Mouse (Mus musculus): ENCODE measurements around the gene Reep1. TPM values are rescaled to one million over a fixed set of nuclear protein-coding genes. Genes with fewer than 3 reads are reported as not detected.
"Not testable (repeated sequence)": the region's sequence is repeated elsewhere in the genome, so short reads cannot be mapped to it uniquely, and the experiment has no call there.

Reep1 gene
- polyA plus RNA-seq, 1 experiment from 2014 or later, result 21.9 TPM

DNA sequence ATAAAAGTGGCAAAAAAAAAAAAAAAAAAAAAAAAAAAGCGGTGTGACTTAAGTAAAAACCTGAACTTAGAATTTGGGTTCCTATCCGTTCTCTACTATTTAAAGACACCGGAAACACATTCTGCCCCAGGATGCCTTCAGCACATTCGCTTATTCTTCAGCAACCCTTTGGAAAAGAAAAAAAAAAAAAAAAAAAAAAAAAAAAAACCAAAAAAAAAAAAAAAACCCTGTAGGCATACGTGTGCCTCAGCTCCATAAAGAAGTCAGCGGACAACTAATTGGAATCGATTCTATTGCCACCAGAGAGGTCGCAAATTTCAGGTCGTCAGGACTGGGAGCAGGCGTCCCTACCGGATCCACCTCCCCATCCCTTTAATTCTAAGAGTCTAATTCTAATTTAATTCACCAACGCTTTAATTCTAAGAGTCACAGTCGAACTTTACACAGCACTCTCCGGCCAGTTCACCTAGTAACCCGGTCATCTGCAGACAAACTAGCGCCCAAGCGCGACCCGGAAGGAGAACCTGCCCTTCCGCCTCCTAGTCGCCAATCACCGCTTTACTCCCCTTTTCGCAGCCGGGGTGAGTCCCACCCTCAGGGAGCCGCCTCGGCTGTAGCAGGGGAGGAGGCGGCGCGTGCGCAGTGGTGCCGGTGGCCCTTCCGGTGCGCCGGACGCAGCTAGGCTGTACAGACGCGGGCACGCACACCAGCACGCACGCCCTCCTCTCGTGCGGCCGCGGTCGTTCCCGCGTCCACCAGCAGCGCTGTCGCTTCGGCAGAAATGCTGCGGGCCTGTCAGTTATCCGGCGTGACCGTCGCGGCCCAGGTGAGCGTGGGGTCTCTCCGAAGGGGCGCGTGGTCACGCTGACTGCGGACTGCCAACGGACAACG lies 123.6 kb downstream of the Reep1 start, which contains the start of gene Immt:
Gene Immt, plus strand, starts transcription at position 642 of the 891 bp plus-strand sequence.
- 0% methylated on average over 64 of the region's 64 CpGs for WGBS
- peak; percentile 97 for DNase-seq (ENCODE audit: extremely low spot score, low spot score)
- peaks cover 15% of the 10 kb centered on the region for H3K4me1 ChIP-seq

DNA sequence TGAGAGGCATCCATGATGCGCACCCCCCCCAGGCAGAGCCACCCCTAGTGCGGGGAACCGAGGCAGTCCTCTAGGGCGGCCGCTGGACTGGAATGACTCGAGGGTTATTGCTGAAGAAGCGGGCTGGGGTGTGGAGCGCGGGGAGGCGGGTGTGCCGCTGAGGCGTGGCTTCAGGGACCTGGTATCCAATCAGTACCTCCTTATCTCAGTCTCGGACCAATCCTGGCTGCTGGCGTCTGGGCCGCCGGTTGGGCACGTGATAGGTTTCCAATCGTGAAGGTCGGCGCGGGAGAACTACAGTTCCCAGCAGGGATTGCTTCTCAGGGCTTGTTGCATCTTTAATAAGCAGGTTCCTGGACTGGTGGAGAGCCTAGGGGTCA lies 124.2 kb downstream of the Reep1 start:
- DNase-seq (ENCODE audit: extremely low spot score, low spot score), result peak; percentile 95
- under 1% methylated on average over 21 of the region's 21 CpGs for WGBS
- H3K9me3 ChIP-seq, result no peaks in the 10 kb centered on the region
- peaks cover 15% of the 10 kb centered on the region for H3K4me1 ChIP-seq
- peak overlapping the region; percentile 96 for H3K4me3 ChIP-seq
- no peaks in the 10 kb centered on the region for H3K27me3 ChIP-seq (ENCODE audit: poor library complexity, severe bottlenecking)
- peaks cover 31% of the 10 kb centered on the region for H3K36me3 ChIP-seq (replicated peaks)
- peak overlapping the region; percentile 95 for H3K27ac ChIP-seq

More for the DNA sequence above, 123.6 kb downstream of the Reep1 start, which contains the start of gene Immt:
- Histone ChIP-seq H3K36me3 (replicated peaks) (peaks cover 25% of the 10 kb centered on the region), H3K27me3 (ENCODE audit: poor library complexity, severe bottlenecking) (no peaks in the 10 kb centered on the region), H3K4me3 (peak within 1 kb of the TSS; percentile 96), H3K9me3 (no peaks in the 10 kb centered on the region), H3K27ac (peak within 1 kb of the TSS; percentile 95)

DNA sequence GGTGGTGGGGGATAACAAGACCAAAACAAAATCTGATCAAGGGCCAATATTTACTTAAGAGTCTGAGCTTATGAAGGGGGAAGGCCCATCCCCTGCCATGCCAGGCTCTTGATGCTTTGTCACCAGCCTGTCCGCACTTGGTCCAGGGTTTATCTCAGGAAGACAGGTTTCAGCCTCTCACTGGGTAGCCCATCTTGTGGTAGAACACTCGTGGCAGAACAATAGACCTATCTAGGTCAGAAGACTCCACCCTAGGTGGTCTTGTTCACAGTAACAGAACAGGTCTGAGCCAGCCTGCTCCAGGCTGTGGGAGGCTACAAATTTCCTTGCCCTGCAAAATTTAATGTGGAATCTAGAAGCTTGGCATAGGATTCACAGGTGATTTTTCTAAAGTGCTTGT lies 129.4 kb downstream of the Reep1 start:
- Histone ChIP-seq H3K4me1 (peaks cover 11% of the 10 kb centered on the region), H3K27me3 (ENCODE audit: poor library complexity, severe bottlenecking) (no peaks in the 10 kb centered on the region), H3K36me3 (replicated peaks) (peaks cover 60% of the 10 kb centered on the region), H3K4me3 (no peak overlapping the region), H3K27ac (no peak overlapping the region), H3K9me3 (no peaks in the 10 kb centered on the region)
- WGBS, result 81% methylated on average over 2 of the region's 2 CpGs
- no peak for DNase-seq (ENCODE audit: extremely low spot score, low spot score)

DNA sequence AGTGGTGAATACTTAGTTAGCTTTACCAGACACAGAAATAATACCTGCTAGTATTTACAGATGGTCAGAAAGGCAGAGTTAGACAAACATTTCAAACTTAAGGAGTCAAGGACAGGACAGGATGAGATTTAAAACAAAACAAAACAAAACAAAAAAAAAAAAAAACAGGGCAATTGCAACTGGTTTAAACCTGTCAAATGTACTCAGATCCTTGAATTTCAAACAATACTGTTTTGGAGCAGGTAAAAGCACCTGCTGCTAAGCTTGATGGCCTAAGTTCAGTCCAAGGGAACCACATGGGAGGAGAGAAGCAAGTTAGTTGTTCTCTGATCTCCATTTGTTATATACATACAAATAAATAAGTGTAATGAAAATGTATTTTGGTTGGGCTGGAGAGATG lies 132.5 kb downstream of the Reep1 start:
- no peaks in the 10 kb centered on the region for H3K4me1 ChIP-seq
- no peaks in the 10 kb centered on the region for H3K9me3 ChIP-seq
- H3K36me3 ChIP-seq (replicated peaks), result peaks cover 55% of the 10 kb centered on the region
- no peak overlapping the region for H3K27ac ChIP-seq
- H3K27me3 ChIP-seq (ENCODE audit: poor library complexity, severe bottlenecking), result no peaks in the 10 kb centered on the region
- DNase-seq (ENCODE audit: extremely low spot score, low spot score), result no peak
- H3K4me3 ChIP-seq, result no peak overlapping the region

DNA sequence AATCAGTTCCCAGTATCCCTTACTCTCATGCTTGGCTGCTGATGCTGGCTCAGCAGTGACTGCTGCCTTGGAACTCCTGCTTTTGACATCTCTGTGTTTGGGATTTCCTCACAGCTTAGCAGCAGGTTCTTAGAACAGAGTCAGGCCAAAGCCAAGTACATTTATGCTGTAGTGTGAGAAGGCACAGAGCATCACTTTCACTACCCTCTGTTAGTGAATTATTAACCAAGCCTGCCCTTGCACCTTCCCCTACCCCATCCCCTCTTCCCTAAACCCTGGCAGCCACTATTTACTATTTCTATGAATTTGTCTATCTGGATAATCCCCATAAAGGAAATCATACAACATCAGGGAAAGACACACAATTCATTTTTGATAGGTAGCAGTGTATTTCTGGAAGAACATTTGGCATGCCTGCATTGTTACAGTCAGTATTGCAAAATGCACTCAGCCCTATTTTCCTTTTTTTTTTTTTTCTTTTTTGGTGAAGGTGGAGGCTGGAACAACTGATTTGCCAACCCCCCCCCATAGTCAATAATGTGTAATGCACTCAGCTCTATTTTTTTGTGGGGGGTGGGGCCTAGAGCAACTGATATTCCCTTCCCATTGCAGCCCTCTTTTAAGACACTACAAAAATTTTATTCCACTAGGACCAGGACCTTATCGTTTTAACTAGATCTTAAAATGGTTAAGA lies 133.4 kb downstream of the Reep1 start:
- 97% methylated on average over 1 of the region's 1 CpGs for WGBS
- Histone ChIP-seq H3K9me3 (no peaks in the 10 kb centered on the region), H3K27me3 (ENCODE audit: poor library complexity, severe bottlenecking) (no peaks in the 10 kb centered on the region), H3K27ac (no peak overlapping the region), H3K4me3 (no peak overlapping the region), H3K4me1 (no peaks in the 10 kb centered on the region), H3K36me3 (replicated peaks) (peaks cover 55% of the 10 kb centered on the region)
- DNase-seq (ENCODE audit: extremely low spot score, low spot score), result no peak

DNA sequence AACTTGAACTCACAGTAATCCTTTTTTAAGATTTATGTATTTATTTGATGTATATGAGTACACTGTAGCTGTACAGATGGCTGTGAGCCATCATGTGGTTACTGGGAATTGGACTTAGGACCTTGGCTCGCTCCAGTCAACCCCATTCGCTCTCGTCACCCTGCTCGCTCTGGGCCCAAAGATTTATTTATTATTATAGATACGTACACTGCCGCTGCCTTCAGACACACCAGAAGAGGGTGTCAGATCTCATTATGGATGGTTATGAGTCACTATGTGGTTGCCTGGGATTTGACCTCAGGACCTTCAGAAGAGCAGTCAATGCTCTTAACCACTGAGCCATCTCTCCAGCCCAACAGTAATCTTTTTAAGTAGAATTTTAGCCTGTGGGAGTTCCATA lies 139.5 kb downstream of the Reep1 start:
- H3K27ac ChIP-seq; H3K4me3 ChIP-seq; H3K27me3 ChIP-seq (ENCODE audit: poor library complexity, severe bottlenecking); DNase-seq (ENCODE audit: extremely low spot score, low spot score); H3K9me3 ChIP-seq; H3K4me1 ChIP-seq: not testable (repeated sequence)
- peaks cover 73% of the 10 kb centered on the region for H3K36me3 ChIP-seq (replicated peaks)
- 98% methylated on average over 6 of the region's 6 CpGs for WGBS

Other genes starting within 250 kb of the Reep1 start
- 9.0 and 9.6 TPM in 2 replicates for gene Rnf103, start 213.7 kb upstream of the Reep1 start, polyA plus RNA-seq (2016; fragmentation: Nextera tagmentation; extraction: Ambion mirVana)
- 45.8 and 46.6 TPM in 2 replicates for gene Chmp3, start 163.8 kb upstream of the Reep1 start, polyA plus RNA-seq (2016; fragmentation: Nextera tagmentation; extraction: Ambion mirVana)
- gene Kdm3a, start 74.6 kb upstream of the Reep1 start, polyA plus RNA-seq (2016; fragmentation: Nextera tagmentation; extraction: Ambion mirVana), result 76.6 and 79.5 TPM in 2 replicates
- 67.3 and 70.7 TPM in 2 replicates for gene Mrpl35, start 119.4 kb downstream of the Reep1 start, polyA plus RNA-seq (2016; fragmentation: Nextera tagmentation; extraction: Ambion mirVana)
- 225 TPM in 2 replicates for gene Immt, start 123.8 kb downstream of the Reep1 start, polyA plus RNA-seq (2016; fragmentation: Nextera tagmentation; extraction: Ambion mirVana)
- gene Ptcd3, start 201.2 kb downstream of the Reep1 start, polyA plus RNA-seq (2016; fragmentation: Nextera tagmentation; extraction: Ambion mirVana), result 157 and 162 TPM in 2 replicates
- 49.1 and 49.6 TPM in 2 replicates for gene Polr1a, start 201.5 kb downstream of the Reep1 start, polyA plus RNA-seq (2016; fragmentation: Nextera tagmentation; extraction: Ambion mirVana)

Measured in forebrain, embryonic 10.5 days (tissue).